Mouse (Mus musculus): ENCODE data around the gene Pepd.

- TF ChIP-seq USF1 (IDR thresholded peaks at IDR 0.05; ENCODE audit: low read depth) (no peak), CTCF (IDR thresholded peaks at IDR 0.05; ENCODE audit: control insufficient read depth, insufficient read depth, insufficient read length) (no peak), CEBPB (IDR thresholded peaks at IDR 0.05; ENCODE audit: low read depth) (no peak), MAX (IDR thresholded peaks at IDR 0.05) (no peak), MYOG (IDR thresholded peaks at IDR 0.05; ENCODE audit: control insufficient read depth, extremely low read depth, insufficient read length) (no peak), MYOD1 (IDR thresholded peaks at IDR 0.05; ENCODE audit: control insufficient read depth, insufficient read length, low read depth) (no peak), FOSL1 (IDR thresholded peaks at IDR 0.05; ENCODE audit: insufficient read depth, low read length, poor library complexity, severe bottlenecking) (no peak)
These were observed 154.5 kb downstream of the Pepd start for GRCm38 (mm10) chr7:35066640-35067212.

Measured in C2C12 (cell line).